Mouse (Mus musculus) thymus, adult 2 months (tissue): ENCODE results near the gene Tshr. TPM values are rescaled to one million over a fixed set of nuclear protein-coding genes. Genes with fewer than 3 reads are reported as not detected.

Experiments
- DNase-seq: peaks from one replicate; pipeline ENCODE4 v3.0.0; 2021
- H3K27ac ChIP-seq: fragments of 200-500 bp; 2 replicates; pipeline ENCODE4 v1.5.1; 2012; ENCODE audit warnings: low read length, control low read depth; ENCODE audit not compliant: control insufficient read depth, insufficient read depth
- H3K27me3 ChIP-seq: fragments of 200-500 bp; 2 replicates; pipeline ENCODE4 v1.6.1; 2012; ENCODE audit warnings: mild to moderate bottlenecking, low read length, moderate library complexity, mixed read lengths; ENCODE audit not compliant: control insufficient read depth, insufficient read depth
- H3K36me3 ChIP-seq: fragments of 200-500 bp; 2 replicates; pipeline ENCODE4 v1.6.1; 2012; ENCODE audit warnings: mild to moderate bottlenecking, low read length, moderate library complexity; ENCODE audit not compliant: control insufficient read depth, insufficient read depth
- H3K4me1 ChIP-seq: fragments of 200-500 bp; replicated peaks from 2 replicates; pipeline ENCODE4 v1.6.1; 2012; ENCODE audit warnings: low read length; ENCODE audit not compliant: control insufficient read depth, insufficient read depth
- H3K4me3 ChIP-seq: fragments of 200-500 bp; 2 replicates; pipeline ENCODE4 v1.5.1; 2012; ENCODE audit warnings: mild to moderate bottlenecking, low read length, control low read depth, moderate library complexity; ENCODE audit not compliant: control insufficient read depth, insufficient read depth
- CTCF ChIP-seq: fragments of 200-500 bp; IDR thresholded peaks from 2 replicates; pipeline ENCODE4 v1.5.1; 2012; ENCODE audit warnings: mild to moderate bottlenecking, control low read depth, low read length, moderate library complexity, borderline replicate concordance; ENCODE audit not compliant: control insufficient read depth, poor library complexity, insufficient read depth; ENCODE audit errors: extremely low read depth
- POLR2A ChIP-seq: fragments of 200-500 bp; IDR thresholded peaks from 2 replicates; pipeline ENCODE4 v1.6.1; 2012; ENCODE audit warnings: mild to moderate bottlenecking, low read length, control low read depth, moderate library complexity; ENCODE audit not compliant: control insufficient read depth, poor library complexity, insufficient read depth; ENCODE audit errors: extremely low read depth
- WGBS: fragments of 180-500 bp; shearing (Covaris S2); methylation state at CpG from one replicate; pipeline ENCODE4 v1.1.7; 2018; 5-methylcytosine and 5-hydroxymethylcytosine counted together
- polyA plus RNA-seq: library from polyadenylated mRNA; depleted of rRNA; stranded (reverse); fragments of >200 nt; gene quantifications from 2 replicates; pipeline ENCODE4 v1.2.3, GENCODE M21; 2012

Gene Tshr
- polyA plus RNA-seq, 1 experiment, result 1.4 TPM

DNA sequence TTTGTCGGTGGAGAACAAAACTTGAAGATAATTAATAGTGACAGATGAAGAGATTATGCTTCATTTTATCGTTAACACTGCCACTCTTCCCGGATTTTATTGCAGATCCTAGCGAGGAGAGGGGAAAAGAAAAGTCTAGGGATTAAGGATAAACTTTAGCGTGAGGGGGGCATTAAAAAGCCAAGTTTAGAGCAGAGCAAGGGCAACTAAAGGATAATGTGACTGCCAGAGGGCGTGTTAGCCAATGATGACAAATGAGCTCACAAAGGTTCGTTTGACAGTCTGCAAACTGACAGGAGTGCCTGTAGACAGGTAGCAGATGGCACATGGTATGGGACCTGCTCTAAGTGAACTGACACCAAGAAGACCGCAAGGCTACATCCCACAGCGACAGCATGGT lies 36.9 kb downstream of the Tshr start:
- peaks cover 3% of the 10 kb centered on the region for H3K4me1 ChIP-seq
- 73% methylated on average over 9 of the region's 9 CpGs for WGBS
- DNase-seq, result no peak
- no peaks in the 10 kb centered on the region for H3K36me3 ChIP-seq
- TF ChIP-seq CTCF (no peak), POLR2A (no peak)
- H3K4me3 ChIP-seq, result no peak overlapping the region
- no peaks in the 10 kb centered on the region; the same call in 1 of the 2 replicates for H3K27me3 ChIP-seq
- H3K27ac ChIP-seq, result no peak overlapping the region

DNA sequence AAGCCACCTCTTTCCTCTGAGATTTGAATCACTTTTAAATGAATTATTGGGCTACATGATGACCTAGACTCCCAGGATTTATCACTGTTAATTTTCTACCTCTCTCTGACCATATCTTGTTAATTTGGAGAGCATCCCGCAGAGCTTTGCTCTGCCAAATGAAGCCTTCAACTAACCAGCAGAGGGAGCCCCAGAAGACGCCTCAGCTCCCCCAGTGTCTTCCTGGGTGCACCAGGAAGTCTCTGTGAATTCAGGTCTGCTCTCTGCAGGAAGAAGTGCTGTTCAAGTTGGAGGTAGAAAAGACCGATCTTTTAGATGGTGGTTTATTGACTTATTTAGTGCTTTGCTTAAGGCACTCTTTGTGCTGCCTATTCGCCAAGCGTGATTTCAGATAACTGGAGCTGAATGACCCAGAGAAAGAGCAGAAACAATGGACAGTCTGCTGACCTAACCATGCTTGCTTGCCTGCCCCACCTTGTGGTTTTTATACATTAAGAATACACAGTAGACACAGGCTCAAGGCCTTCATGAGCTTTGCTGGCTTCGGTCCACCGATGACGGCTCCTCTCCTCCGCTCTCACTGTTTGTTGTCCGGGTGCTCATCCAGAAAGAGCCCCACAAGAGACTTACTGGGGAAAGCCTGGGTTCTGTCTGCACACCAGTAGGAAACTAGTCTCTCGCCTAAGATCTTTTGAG lies 38.9 kb downstream of the Tshr start:
- WGBS, result 79% methylated on average over 11 of the region's 11 CpGs
- TF ChIP-seq CTCF, result peak; percentile 68; the same call in 1 of the 2 replicates
- TF ChIP-seq POLR2A, result no peak
- H3K27ac ChIP-seq, result no peak overlapping the region
- no peaks in the 10 kb centered on the region for H3K36me3 ChIP-seq
- H3K27me3 ChIP-seq, result no peaks in the 10 kb centered on the region
- H3K4me3 ChIP-seq, result no peak overlapping the region
- H3K4me1 ChIP-seq, result peaks cover 3% of the 10 kb centered on the region
- peak; percentile 36 for DNase-seq

DNA sequence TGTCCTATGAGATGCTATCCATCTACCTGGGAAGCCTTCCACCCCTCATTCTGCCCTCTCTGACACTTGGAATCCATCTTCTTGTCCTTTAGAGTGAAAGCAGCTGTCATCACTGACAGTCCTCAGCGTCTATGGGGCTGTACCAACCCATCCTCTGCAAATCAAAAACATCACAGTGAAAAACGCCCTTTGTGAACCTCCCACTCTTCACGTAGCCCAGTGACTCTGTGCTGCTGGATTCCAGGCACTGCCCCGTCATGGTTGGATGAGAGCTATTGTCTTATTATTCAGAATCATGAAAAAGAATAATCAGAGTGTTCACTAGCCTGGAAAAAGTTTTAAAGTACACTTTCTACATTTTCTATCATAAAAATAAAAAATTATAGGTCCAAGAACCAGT lies 42.1 kb downstream of the Tshr start:
- H3K36me3 ChIP-seq, result no peaks in the 10 kb centered on the region
- no peak for DNase-seq
- 77% methylated on average over 4 of the region's 4 CpGs for WGBS
- peaks cover 3% of the 10 kb centered on the region for H3K4me1 ChIP-seq
- H3K4me3 ChIP-seq, result no peak overlapping the region
- TF ChIP-seq CTCF (no peak), POLR2A (no peak)
- H3K27ac ChIP-seq, result no peak overlapping the region
- H3K27me3 ChIP-seq, result no peaks in the 10 kb centered on the region

DNA sequence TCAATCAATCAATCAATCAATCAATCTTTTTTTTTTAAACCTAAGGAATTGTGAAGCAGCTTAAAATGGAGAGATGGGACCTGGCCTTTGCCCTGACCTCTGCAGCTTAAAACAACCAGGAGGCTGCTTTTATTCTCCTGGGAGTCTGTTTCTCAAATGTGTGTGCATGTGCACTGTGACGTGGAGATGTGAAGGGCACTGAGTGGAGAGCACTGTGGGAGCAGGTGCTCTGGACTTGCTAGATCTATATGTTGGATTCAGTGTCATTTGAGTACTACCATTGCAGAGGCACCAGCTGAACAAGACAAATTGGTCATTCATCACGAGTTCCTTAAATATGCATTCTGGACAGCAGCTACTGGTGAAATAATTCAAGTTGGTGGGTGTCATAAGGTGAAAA lies 42.8 kb downstream of the Tshr start:
- no peak for DNase-seq
- H3K36me3 ChIP-seq, result no peaks in the 10 kb centered on the region
- no peak overlapping the region for H3K4me3 ChIP-seq
- no peak overlapping the region for H3K27ac ChIP-seq
- peaks cover 3% of the 10 kb centered on the region for H3K4me1 ChIP-seq
- TF ChIP-seq CTCF (no peak), POLR2A (no peak)
- H3K27me3 ChIP-seq, result no peaks in the 10 kb centered on the region
- 90% methylated on average over 2 of the region's 2 CpGs for WGBS

DNA sequence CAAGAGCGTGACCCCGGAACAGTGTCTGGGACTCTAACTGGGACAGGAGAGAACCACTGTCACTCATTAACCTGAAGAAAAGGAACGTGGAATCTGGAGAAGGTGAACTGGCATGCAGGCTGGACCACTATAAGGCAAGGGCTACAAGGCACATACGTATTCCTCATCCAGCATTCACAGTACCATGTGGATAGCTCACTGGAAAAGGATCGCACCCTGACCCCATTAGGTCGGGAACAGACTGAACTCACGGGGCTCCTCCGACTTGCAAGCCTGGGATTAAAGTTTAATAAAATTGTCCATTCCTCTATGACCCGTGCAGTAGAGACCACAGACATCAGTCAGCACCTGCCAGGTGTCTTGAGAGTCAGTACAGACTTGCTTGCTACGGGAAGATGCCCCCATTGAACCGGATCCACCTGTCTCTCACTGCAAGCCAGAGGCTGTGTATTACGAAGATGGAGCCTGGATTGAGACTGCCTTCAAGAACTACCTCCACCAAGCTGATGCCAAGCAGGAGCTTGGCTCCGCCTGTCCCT lies 97.9 kb downstream of the Tshr start:
- Histone ChIP-seq H3K27ac (no peak overlapping the region), H3K4me1 (no peaks in the 10 kb centered on the region), H3K4me3 (no peak overlapping the region), H3K36me3 (no peaks in the 10 kb centered on the region), H3K27me3 (no peaks in the 10 kb centered on the region)
- TF ChIP-seq POLR2A, result no peak
- no peak for TF ChIP-seq CTCF
- 93% methylated on average over 13 of the region's 13 CpGs for WGBS
- DNase-seq, result no peak

DNA sequence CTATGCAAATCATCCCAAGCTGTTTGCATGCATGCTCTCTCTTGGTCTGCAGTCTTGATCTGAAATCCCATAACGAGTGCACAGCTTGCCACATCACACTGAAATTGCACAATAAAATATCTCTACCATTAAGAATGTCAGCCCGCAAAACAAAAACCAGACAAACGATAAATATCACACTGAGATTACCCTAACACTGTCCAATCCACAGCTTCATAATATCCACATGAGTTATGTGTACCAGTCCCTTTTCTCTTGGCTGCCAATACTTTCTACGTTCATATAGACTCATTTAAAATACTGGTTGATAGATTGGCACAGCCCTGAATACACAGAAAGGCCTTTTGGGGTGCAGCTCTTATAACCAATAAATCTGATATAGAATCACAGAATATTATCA lies 102.0 kb downstream of the Tshr start:
- no peaks in the 10 kb centered on the region for H3K4me1 ChIP-seq
- H3K36me3 ChIP-seq, result no peaks in the 10 kb centered on the region
- WGBS, result 93% methylated on average over 4 of the region's 4 CpGs
- H3K27ac ChIP-seq, result no peak overlapping the region
- H3K4me3 ChIP-seq, result no peak overlapping the region
- TF ChIP-seq CTCF, result no peak
- H3K27me3 ChIP-seq, result no peaks in the 10 kb centered on the region
- DNase-seq, result no peak
